Mouse (Mus musculus): ENCODE results near the gene Tbc1d22a. TPM values are rescaled to one million over a fixed set of nuclear protein-coding genes. Genes with fewer than 3 reads are reported as not detected.

Gene Tbc1d22a
- total and polyA plus RNA-seq, 3 experiments, result 15.1 to 21.1 TPM; not detected in 1

DNA sequence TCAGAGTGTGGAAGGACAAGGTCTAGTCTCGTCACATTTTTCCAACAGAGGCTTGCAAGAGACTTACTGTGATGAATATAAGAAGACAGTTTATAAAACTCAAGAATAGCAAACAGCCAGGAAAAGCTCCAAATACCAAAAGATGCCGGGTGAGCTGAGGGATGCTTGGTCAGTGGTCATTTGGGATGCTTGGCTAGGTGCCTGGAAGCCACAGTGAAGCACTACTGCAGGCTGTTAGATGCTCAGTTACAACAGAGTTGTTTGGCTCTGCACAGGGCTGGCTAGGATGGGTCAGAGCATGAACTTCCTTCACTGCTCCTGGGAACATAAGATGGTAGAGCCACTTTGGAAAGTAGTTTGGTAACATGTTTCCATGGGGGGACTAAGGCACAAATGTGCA, 230.0 kb downstream of the Tbc1d22a start:
- DNase-seq (ENCODE audit: low read depth, low spot score), result no peak
- no peak for TF ChIP-seq EP300 (IDR thresholded peaks at IDR 0.05; ENCODE audit: low read depth in 1 of 2, low read length in 2 of 2)
- TF ChIP-seq MAFK (IDR thresholded peaks at IDR 0.05; ENCODE audit: borderline replicate concordance, low read depth, low read length), result no peak
- no peak for TF ChIP-seq MAZ (IDR thresholded peaks at IDR 0.05; ENCODE audit: low read depth, low read length)
- TF ChIP-seq E2F4 (IDR thresholded peaks at IDR 0.05; ENCODE audit: borderline replicate concordance, low read depth, low read length), result no peak
- TF ChIP-seq RCOR1 (IDR thresholded peaks at IDR 0.05; ENCODE audit: low read depth, low read length), result no peak
- TF ChIP-seq KAT2A (conservative IDR thresholded peaks at IDR 0.05; ENCODE audit: low read depth, low read length), result no peak
- TF ChIP-seq USF1 (IDR thresholded peaks at IDR 0.05; ENCODE audit: low read depth, low read length), result no peak
- no peak for TF ChIP-seq UBTF (IDR thresholded peaks at IDR 0.05; ENCODE audit: borderline replicate concordance, insufficient read depth, low read depth, low read length)
- TF ChIP-seq BHLHE40 (IDR thresholded peaks at IDR 0.05; ENCODE audit: borderline replicate concordance, low read depth, low read length), result no peak
- no peak for TF ChIP-seq ZC3H11A (IDR thresholded peaks at IDR 0.05; ENCODE audit: low read depth, low read length)
- TF ChIP-seq TBP (IDR thresholded peaks at IDR 0.05; ENCODE audit: low read depth, low read length), result no peak
- TF ChIP-seq ZMIZ1 (IDR thresholded peaks at IDR 0.05; ENCODE audit: low read depth, low read length), result no peak
- no peak for TF ChIP-seq GATA1 (IDR thresholded peaks at IDR 0.05; ENCODE audit: low read depth, low read length)
- TF ChIP-seq JUND (IDR thresholded peaks at IDR 0.05; ENCODE audit: low read depth, low read length), result no peak
- no peak for TF ChIP-seq MAX (IDR thresholded peaks at IDR 0.05; ENCODE audit: low read length)
- no peak for TF ChIP-seq ZNF384 (IDR thresholded peaks at IDR 0.05; ENCODE audit: low read depth, low read length)
- TF ChIP-seq SIN3A (IDR thresholded peaks at IDR 0.05; ENCODE audit: low read length), result no peak
- no peak for TF ChIP-seq TCF12 (IDR thresholded peaks at IDR 0.05; ENCODE audit: low read depth, low read length)
- TF ChIP-seq RAD21 (IDR thresholded peaks at IDR 0.05; ENCODE audit: low read depth, low read length), result no peak
- no peak for TF ChIP-seq MYB (IDR thresholded peaks at IDR 0.05; ENCODE audit: low read depth, low read length)
- no peak overlapping the region for H3K27ac ChIP-seq (ENCODE audit: control insufficient read depth, low read depth, low read length)
- no peak overlapping the region for H3K4me3 ChIP-seq (ENCODE audit: control insufficient read depth in 1 of 2, insufficient read depth in 1 of 2, low read depth in 2 of 2, low read length in 2 of 2)
- no peak overlapping the region for H3K9ac ChIP-seq (ENCODE audit: control insufficient read depth, low read depth, low read length, poor library complexity, severe bottlenecking)
- no peaks in the 10 kb centered on the region for H3K27me3 ChIP-seq (ENCODE audit: control insufficient read depth in 1 of 2, insufficient read depth in 2 of 2, low read length in 2 of 2)
- no peaks in the 10 kb centered on the region for H3K79me2 ChIP-seq (ENCODE audit: control insufficient read depth, insufficient read depth, low read length, poor library complexity)
- peaks cover 0 to 5% of the 10 kb centered on the region in 2 experiments; a peak in 2 of 4 replicates for H3K36me3 ChIP-seq (ENCODE audit: control insufficient read depth in 1 of 2, insufficient read depth in 2 of 2, low read length in 2 of 2)
- peaks cover 3 to 9% of the 10 kb centered on the region in 2 experiments; a peak in 3 of 4 replicates for H3K4me1 ChIP-seq (ENCODE audit: control insufficient read depth in 1 of 2, insufficient read depth in 2 of 2, low read length in 2 of 2)
- H3K9me3 ChIP-seq (replicated peaks; ENCODE audit: insufficient read depth, low read length), result no peaks in the 10 kb centered on the region

DNA sequence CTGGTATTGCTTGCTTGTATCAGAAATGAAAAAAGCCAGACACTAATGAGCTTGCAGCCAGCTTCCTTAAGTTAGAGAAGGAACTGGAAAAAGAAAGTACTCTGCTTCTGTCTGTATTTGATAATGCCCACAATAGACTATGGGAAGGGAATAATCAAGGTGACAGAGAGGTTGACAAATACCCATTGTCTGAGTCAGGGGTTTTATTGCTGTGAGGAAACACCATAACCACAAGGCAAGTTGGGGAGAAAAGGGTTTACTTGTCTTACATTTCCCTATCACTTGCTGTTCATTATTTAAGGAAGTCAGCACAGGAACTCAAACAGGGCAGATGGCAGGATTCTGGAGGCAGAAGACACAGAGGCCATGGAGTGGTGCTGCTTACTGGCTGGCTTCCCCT, 231.8 kb downstream of the Tbc1d22a start:
- TF ChIP-seq SIN3A (IDR thresholded peaks at IDR 0.05; ENCODE audit: low read length), result no peak
- TF ChIP-seq NRF1 (IDR thresholded peaks at IDR 0.05; ENCODE audit: insufficient read depth, low read depth, low read length, poor library complexity, severe bottlenecking), result no peak
- TF ChIP-seq TBP (IDR thresholded peaks at IDR 0.05; ENCODE audit: low read depth, low read length), result no peak
- no peak for TF ChIP-seq ZNF384 (IDR thresholded peaks at IDR 0.05; ENCODE audit: low read depth, low read length)
- TF ChIP-seq MAZ (IDR thresholded peaks at IDR 0.05; ENCODE audit: low read depth, low read length), result no peak
- TF ChIP-seq CTCF (IDR thresholded peaks at IDR 0.05 in 2 of 3, conservative IDR thresholded peaks at IDR 0.05 in 1 of 3; ENCODE audit: control insufficient read depth in 1 of 3, insufficient read depth in 1 of 3, low read depth in 2 of 3, low read length in 3 of 3, poor library complexity in 1 of 3, severe bottlenecking in 1 of 3), result no peak
- TF ChIP-seq ZKSCAN1 (IDR thresholded peaks at IDR 0.05; ENCODE audit: low read depth, low read length), result no peak
- TF ChIP-seq KAT2A (conservative IDR thresholded peaks at IDR 0.05; ENCODE audit: low read depth, low read length), result no peak
- H3K4me1 ChIP-seq (ENCODE audit: control insufficient read depth in 1 of 2, insufficient read depth in 2 of 2, low read length in 2 of 2), result no peaks in the 10 kb centered on the region
- peak; percentile 33 for DNase-seq (ENCODE audit: low read depth, low spot score)
- H3K9ac ChIP-seq (ENCODE audit: control insufficient read depth, low read depth, low read length, poor library complexity, severe bottlenecking), result no peak overlapping the region
- H3K79me2 ChIP-seq (ENCODE audit: control insufficient read depth, insufficient read depth, low read length, poor library complexity), result no peaks in the 10 kb centered on the region
- H3K4me3 ChIP-seq (ENCODE audit: control insufficient read depth in 1 of 2, insufficient read depth in 1 of 2, low read depth in 2 of 2, low read length in 2 of 2), result no peak overlapping the region
- H3K36me3 ChIP-seq (ENCODE audit: control insufficient read depth in 1 of 2, insufficient read depth in 2 of 2, low read length in 2 of 2), result no peaks in the 10 kb centered on the region; a peak in 1 of 4 replicates
- no peak overlapping the region for H3K27ac ChIP-seq (ENCODE audit: control insufficient read depth, low read depth, low read length)
- H3K9me3 ChIP-seq (replicated peaks; ENCODE audit: insufficient read depth, low read length), result no peaks in the 10 kb centered on the region
- no peaks in the 10 kb centered on the region for H3K27me3 ChIP-seq (ENCODE audit: control insufficient read depth in 1 of 2, insufficient read depth in 2 of 2, low read length in 2 of 2)

Data from MEL (cell line).